Mouse (Mus musculus): Measurements from ENCODE around the gene Leo1. TPM values are rescaled to one million over a fixed set of nuclear protein-coding genes. Genes with fewer than 3 reads are reported as not detected.
A peak's percentile ranks its signal among the peaks of the same experiment; 100 is the strongest.

Gene Leo1
- total RNA-seq (2021), result 10 to 100 TPM; 16.7 to 20.4 TPM
- long read RNA-seq, experiment 1, transcript Leo1-201 (12 exons, 2,180 nt), result major isoform, 20 of 23 reads
- long read RNA-seq, experiment 1, partial matches to known transcripts, result 2 of 23 reads
- long read RNA-seq, experiment 1, other reads (novel, unspliced or antisense), result 1 of 23 reads
- long read RNA-seq, experiment 2, transcript Leo1-201 (12 exons, 2,180 nt), result major isoform, 7 of 7 reads
- long read RNA-seq, experiment 2, partial matches to known transcripts, result 0 of 7 reads
- long read RNA-seq, experiment 2, other reads (novel, unspliced or antisense), result 0 of 7 reads

DNA sequence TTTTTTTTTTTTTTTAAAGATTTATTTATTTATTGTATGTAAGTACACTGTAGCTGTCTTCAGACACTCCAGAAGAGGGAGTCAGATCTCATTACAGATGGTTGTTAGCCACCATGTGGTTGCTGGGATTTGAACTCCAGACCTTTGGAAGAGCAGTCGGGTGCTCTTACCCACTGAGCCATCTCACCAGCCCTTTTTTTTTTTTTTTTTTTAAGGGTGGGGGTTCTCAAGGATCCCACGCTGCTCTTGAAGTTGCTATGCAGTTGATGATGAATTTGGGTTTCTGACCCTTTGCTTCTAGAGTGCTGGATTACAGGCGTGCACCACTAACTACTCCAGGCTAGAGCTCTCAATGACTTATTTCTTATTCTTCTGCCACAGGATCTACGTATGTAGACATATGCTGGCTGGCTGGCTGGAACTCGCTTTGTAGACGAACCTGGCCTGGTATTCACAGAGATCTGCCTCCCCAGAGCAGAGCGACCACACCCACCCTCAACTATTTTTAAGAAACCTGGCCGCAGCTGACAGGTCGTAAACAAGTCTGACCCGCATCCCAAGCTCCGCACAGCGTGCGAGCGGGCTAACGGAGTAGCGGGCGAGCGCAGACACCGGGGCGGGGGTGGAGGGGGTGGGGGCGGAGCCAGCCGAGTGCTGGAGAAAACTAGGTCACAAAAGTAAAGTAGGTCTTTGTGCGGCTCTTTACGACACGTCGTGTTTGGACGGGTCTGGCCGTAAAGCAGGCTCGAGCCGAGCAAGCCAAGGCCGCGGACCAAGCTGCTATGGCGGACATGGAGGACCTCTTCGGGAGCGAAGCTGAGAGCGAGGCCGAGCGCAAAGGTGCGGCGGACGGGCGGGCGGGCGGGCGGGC lies at the start of gene Leo1:
Leo1 (plus strand) TSS at position 729 of the 871 bp plus-strand sequence.
- peak; percentile 92 to 95 for DNase-seq

DNA sequence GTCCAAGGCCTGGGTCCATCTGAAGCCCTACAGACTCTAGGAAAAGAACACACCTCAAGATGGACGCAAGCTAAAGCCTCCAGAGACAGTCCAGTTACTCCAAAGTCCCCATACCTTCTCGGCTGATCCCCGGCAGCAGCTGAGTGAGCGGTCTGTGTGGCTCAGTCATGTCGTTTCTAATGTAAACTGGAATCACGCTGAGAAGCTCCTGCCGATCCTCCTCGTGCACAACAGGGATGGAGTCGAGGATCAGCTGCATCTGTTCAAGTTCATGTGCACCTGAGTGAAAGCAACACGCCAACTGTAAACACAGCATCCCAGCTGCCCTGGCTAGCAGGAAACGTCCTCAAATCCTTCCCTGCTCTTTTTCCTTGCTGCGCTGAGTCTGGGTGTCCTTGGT lies 48.1 kb upstream of the Leo1 start:
- no peak for DNase-seq

DNA sequence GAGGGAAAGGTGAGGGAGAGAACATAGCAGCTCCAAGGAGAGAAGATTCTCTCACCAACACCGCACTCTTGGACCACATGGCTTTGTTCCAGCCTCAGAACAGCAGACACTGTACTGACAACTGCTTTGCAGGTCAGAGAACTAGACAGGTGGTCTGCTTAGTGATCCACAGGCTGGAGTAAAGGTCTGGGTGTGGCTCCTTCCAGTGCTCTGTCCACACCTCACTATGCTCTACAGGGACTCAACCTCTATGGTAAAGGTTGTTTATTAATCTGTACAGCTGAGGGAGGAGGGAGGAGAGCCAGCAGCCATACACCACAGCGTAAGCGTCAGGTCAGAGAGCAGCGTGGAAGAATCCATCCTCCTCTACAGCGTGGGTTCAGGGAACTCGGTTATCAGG lies 45.4 kb upstream of the Leo1 start:
- DNase-seq, result no peak

DNA sequence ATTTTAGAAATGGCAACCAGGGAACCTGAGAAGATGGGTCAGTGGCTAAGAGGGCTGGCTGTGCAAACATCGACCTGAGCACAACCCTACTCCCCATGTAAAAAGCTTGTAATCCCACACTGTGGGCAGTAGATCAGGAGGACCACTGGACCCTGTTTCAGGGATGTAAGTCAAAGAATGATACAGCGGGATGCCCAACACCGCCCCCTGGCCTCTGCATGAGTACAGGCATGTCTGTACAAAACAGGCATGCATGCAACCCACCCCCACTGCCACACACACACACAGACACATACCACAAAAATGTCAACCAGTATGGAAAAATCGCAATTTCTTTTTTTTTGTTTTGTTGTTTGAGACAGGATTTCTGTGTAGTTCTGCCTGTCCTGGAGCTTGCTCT lies 42.3 kb upstream of the Leo1 start:
- no peak for DNase-seq

DNA sequence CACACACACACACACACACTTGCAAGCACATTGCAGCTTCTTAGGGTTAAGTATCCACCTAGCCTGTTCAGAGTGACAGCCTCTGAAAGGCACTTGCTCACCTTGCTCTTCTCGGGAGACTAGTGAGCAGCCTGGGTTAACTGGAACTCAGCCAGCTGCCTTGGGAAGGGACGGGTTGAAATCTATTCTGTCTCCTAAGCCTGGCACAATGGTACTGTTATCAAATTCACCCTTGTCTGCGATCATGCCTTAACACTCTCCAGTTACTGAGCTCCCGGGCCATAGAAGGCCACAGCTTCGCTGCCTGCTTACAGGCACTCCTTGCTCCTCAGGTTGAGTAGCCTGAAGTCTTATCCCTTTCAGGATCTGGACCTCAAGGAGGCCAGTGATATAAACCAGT lies 40.7 kb upstream of the Leo1 start:
- DNase-seq, result peak; percentile 17 to 25

DNA sequence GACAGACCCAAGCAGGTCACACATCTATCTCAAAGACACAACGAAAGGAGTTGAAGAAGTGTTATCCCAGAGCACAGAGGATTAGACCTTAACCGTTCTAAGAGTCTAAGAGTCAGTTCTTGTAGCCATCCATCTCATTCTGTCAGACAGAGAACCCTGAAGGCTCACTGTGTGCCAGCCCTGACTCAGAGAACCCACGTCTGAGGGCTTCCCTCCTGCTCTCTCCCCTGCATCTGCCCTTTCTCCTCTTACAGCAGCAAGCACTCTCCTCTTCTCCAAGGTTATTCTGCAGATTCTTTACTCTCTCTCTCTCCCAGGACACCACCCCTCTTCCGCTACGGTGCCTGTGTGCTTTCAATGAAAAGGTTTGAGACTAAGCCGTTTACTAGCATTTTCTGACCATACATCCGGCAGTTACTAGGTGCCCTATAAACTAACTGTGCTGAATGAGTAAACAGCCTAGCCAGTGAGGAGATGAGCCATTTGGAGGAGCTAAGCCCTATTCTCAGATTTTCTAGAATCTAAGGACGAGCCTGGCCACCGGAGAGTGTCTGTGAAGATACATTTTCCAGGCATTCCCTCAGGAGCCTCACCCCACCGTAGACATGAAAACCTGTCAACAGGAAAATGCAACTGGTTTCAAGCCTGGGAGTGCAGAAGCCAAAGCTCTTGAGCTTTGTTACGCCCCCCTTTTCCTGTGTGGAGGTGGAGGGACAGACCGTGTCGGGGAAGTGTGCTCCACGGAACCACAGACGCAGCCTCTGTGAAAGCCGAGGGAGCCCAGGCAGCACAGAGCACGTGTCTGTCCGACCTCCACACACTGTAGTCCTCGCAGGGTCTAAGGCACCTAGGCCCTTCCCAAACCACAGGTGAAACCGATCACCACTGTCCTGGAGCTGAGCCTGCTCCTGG lies 39.5 kb upstream of the Leo1 start:
- peak; percentile 11 to 33 for DNase-seq

DNA sequence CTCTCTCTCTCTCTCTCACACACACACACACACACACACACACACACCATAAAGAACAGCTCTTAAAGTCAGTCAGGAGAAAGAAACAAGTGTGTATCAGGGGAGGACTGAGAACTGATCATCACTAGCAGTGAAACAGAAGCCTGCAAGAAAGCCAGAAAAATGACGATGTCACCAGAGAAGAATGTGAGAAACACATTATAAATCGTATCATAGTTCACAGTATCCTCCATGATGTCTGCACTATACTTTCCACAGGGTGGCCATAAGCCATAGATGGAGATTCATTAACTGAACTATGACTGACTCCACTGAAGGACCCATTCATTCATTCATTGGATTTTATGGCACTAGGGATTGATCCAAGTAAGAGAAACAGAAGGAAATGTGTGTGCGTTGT lies 37.8 kb upstream of the Leo1 start:
- DNase-seq, result no peak

DNA sequence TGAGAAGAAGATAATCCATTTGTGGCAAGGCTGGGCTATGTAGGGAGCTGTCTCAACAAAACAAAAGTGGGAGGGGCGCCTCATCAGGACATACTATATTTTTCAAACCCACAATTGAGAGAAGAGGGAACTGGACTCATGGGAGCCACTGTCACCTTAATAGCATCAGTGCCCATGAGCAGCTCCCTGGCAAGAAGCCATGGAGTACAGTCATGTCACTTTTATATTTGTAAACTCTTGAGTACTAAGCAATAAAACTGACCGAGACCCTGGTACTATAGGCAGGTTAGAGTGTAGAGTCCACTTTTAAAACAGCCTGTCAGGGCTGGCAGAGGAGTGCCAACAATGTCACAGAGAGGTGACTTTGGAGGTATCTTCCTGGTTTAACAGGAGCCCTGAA lies 35.2 kb upstream of the Leo1 start:
- DNase-seq, result no peak

DNA sequence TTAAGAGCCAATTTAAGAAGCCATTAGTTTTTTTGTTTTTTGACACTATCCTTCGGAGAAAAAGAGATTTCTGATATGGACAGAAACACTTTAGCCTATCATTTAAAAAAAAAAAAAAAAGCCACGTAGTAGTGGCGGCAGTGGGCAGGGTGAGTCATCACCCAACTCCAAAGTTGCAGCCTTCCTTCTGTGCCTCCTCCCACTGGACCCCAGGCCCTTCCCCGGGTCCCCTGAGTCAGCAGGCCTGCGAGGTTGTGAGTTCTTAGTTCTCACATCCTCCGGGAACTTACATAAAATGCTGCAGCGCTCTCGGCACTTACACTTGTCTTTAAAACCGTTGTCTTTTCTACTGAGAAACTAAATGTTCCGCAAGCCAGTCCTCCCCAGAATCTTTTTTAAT lies 33.5 kb upstream of the Leo1 start:
- DNase-seq, result peak; percentile 53 to 60

DNA sequence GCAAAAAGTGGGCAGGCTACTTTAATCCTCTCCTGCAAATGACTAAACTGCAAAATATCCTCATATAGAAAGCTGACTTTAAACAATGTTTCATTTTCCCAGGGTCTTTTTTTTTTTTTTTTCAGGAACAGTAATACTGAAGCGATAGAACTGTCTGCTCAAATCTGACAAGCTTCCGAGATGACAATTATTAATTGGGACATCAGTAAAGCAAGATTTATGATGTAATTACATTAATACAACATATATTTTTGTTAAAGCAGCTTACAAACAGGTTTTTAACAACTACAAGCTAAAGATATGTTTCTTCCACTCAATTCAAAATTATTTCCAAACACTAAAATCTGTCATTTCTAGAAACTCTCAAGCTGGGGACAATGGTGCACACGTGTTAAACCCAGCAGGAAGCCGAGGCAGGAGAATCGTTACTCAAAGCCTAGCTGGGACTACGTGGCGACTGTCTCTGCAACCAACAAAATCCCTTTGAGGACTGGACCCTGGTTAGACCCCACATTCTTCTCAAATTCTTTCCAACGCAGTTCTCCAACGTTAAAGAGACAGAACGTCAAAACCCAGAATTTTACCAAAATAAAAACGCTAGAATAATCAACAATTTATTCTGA lies 33.0 kb upstream of the Leo1 start:
- DNase-seq, result no peak

DNA sequence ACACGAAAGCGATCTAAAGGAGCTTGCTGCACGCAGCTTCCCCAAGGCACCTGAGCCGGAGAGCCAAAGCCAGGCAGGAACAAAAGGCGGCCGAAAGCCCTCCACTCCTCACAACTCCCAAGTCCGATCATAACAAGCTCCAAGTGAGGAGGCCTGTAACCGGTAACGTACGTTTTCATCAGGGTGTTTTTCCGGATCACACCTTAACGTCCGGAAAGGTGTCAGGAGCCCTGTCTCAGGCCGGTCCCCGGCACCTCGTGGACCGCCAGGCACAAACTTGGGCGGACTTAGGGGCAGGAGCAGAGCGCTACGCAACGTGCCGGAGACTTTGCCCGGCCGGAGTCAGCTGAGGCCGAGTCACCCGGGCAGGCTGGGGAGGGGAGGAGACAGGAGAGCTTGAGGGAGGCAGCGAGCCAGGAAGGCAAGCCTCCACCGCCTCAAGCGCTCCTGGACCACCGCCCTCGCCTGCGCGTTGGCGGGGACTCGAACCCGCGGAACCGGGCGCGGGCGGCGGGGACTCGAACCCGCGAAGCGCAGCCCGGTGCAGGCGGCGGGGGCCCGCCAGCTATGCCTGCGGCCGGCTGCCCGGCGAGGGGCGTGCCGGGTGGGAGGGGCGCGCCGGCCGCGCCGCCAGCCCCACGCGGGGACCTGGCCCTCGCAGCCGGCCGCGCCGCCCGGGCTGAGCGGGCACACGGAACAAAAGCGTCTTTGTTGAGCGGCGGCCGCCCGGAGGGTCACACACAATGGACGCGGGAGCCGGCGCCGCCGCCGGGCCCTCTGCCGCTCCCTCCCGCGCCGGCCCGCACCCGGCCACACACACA lies 32.1 kb upstream of the Leo1 start:
- peak; percentile 86 to 87 for DNase-seq

DNA sequence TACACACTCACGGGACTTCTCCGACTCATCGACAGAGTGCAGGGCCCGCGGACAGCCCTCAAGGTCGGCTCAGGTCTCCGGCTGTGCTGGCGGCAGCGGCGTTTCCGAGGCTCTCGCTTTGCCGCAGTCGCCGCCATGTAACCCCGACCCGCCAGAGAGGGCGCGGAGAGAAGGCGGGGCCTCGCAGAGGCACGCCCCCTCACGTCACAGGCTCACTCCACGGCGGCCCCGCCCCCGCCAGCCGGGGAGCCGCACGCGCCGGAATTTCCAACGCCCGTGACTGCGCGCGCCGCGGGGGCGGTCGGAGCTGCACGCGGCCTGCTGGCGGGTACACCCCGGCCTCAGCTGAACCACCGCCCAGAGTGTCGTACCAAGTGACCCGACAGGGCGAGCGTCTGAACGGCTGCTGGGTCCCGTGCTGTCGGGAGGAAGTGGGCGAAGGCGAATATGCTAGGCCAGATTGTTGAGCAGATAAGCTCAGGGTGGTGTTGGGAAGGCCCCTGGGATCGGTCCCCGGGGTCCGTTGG lies 31.4 kb upstream of the Leo1 start, which contains the start of gene Mapk6:
Mapk6 (minus strand) TSS at position 154 of the 527 bp plus-strand sequence.
- DNase-seq, result peak; percentile 98

DNA sequence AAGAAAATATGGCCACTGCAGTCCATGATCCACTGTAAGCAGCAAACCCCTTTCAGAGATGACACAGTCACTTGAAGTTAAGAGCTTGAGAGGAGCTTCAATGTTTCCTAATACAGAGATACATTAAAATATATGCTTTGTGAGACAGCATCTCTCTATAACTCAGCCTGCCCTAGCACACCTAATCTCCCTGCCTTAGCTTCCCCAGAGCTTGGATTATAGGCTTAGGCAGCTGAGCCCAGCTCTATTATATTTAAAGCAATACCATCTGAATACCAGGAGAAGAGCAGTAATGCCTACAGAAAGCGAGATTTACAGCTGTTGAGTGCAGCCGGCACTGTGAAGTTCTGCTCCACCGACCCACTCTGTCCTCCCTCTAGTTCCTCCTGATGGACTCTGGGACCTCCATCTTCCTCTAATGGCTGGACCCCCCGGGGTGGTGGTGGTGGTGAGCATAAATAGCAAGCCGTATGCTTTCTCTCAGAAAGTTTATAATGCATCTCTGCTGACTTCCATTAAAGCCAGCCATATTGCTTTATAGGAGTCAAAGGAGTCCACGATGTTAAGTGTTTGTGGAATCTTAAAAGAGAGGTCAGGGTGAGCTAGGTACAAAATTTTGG lies 30.3 kb upstream of the Leo1 start:
- no peak for DNase-seq

DNA sequence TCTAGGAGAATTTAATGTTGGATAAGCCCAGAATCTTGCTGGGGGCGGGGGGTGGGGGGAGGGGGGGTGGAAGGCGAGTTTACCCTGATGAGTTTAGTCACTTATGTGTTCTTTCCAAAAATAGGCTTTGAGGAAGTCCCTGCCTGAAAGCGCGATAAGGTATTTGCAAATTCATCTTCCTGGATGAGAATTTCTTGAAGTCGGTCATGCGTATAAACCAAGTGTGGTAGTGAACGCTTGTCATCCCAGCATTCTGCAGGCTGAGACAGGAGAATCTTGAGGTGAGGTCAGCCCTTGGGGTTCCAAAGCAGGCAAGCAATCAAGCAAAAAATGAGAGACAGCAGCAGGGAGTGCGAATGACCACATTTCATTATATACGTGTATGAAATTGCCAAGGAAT lies 29.7 kb upstream of the Leo1 start:
- DNase-seq, result no peak

DNA sequence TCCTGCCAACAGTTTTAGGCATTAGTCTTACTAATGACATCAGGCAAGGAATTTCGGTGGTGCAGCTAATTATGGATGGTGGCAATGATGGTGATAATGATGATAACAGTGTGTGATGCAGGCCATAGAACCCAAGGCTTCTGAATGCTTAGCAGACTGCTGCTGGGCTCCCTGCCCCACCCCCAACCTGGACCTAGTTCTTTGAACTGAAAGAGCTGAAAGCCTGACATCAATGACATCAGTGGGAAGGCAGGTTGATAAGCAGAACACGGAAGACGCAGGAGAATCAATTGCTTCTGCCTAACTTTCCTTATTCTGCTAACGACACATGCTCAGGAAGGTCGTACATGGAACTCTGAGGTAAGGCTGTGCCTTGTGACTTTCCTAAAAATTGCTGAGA lies 28.1 kb upstream of the Leo1 start:
- DNase-seq, result no peak

DNA sequence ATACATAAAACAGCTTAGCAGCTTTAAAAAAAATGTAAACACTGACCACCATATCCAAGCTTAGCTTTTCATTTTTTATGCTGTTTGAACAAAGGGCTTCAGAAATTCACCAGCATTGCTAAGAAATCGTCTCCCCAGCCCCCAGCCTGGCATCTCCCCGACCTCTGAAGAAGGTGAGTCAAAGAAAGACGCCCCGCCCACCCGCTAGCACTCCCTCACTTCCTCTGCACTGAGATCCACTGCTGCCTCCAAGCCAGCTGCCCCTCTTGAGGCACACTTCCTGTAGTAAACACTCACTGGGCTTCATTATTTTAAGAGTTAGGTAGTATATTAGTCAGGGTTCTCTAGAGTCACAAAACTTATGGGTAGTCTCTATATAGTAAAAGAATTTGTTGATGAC lies 27.1 kb upstream of the Leo1 start:
- no peak for DNase-seq

DNA sequence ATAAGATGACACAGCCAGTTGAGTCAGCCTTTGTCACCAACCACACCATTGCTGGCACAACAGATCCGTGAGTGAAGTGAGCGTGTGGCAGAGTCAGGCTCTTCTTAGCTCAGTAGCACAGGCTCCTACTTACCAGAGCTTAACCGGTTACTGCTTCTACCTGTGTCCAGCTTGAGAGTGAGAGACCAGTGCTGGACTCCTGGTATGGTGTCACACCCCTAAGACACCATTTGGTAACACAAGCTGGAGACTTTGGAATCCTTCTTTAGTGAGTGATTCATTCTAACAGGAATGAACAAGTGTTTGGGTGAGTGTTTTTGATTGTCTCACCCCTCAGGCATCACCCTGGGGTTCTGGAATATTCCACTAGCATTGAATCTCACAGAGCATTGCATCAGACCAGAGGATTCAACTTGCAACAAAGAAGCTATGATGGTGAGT lies 19.1 kb upstream of the Leo1 start:
- DNase-seq, result no peak

DNA sequence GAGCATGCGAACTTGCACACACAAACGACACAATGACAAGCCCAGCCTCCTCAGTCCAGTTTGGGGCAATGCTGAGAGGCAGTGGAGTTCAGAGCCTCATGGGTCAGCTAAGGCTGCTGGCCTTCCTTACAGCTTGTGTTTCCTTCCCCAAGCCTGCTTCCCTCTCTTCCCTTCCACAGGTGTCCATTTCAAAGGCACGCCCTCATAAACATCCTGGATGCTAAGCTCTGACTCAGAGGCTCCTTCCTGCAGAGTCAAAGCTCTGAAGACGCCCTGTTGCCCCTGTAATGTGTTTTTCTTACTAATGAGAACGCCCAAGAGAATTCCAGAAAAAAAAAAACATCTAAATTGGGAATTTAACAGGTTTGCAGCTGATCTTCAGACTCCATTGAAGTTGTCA lies 17.6 kb upstream of the Leo1 start:
- peak in 1 of 2 experiments; percentile 61 for DNase-seq

DNA sequence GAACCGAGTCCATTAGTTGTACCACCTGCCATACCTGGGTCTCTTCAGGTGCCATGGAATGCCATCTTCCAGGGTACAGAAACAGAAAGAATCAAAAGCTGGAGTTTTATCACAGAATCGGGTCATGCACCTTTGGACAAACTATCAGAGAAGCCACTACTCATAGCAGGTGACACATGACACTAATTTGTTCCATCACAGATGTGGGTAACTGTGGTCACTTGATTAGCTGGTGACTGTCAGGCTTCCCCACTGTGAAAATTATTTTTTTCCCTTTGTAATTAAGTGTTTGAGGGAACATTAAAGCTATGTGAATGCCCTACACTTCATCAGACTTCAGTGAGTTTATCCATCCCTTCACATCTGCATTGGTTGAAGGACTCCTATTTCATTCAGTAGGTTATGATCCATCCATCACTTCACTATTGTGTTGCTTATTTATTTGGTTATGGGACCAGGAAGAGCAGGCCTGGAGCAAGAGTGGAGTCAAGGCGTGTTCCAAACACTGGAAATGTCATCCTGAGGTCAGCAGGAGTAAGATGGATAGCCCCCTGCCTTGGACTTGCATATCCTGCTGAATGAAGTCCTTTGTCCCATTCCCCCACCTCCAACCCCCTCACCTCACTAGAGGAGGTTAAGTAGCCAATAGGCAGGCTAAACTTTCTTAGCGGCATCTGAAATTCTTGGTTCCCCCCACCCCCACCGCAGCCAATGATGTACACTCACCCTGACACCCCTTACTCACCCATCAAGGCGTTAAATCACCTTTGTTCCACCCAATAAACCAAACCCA lies 16.8 kb upstream of the Leo1 start:
- no peak for DNase-seq
